Mouse (Mus musculus): Measurements from ENCODE around the gene Cfap77. TPM values are rescaled to one million over a fixed set of nuclear protein-coding genes. Genes with fewer than 3 reads are reported as not detected.
"Not testable (repeated sequence)": the region's sequence is repeated elsewhere in the genome, so short reads cannot be mapped to it uniquely, and the experiment has no call there.

Cfap77 gene
- not detected for total RNA-seq (2021)
- long read RNA-seq, experiment 1, partial matches to known transcripts = 0 of 546 reads
- long read RNA-seq, experiment 1, other reads (novel, unspliced or antisense) = 546 of 546 reads
- long read RNA-seq, experiment 2, partial matches to known transcripts = 0 of 381 reads
- long read RNA-seq, experiment 2, other reads (novel, unspliced or antisense) = 381 of 381 reads

DNA sequence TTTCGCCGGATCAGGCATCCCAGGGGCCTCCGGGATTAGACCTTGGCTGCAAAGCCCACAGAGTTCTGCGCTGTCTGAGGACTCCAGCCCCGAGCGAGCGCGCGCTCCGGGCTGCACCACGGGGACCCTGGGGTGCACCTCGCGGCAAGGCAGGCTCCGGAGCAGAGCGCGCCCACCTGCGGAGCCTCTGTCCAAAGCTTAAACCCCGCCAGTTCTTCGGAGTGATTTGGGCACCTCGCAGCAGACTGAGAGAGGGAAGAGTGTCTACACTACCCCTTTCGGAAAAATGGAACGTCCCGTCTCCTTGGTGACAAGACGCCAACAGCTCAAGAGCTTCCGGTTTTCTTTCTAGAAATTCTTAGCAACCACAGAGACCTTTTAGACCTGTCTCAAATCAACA is at the start of gene Cfap77:
Gene Cfap77 (minus strand): TSS at position 76 of the 400 bp plus-strand sequence.
- intact Hi-C loops (cut with DNase I) = no loop called here
- peak in 1 of 2 experiments; percentile 50 for DNase-seq

DNA sequence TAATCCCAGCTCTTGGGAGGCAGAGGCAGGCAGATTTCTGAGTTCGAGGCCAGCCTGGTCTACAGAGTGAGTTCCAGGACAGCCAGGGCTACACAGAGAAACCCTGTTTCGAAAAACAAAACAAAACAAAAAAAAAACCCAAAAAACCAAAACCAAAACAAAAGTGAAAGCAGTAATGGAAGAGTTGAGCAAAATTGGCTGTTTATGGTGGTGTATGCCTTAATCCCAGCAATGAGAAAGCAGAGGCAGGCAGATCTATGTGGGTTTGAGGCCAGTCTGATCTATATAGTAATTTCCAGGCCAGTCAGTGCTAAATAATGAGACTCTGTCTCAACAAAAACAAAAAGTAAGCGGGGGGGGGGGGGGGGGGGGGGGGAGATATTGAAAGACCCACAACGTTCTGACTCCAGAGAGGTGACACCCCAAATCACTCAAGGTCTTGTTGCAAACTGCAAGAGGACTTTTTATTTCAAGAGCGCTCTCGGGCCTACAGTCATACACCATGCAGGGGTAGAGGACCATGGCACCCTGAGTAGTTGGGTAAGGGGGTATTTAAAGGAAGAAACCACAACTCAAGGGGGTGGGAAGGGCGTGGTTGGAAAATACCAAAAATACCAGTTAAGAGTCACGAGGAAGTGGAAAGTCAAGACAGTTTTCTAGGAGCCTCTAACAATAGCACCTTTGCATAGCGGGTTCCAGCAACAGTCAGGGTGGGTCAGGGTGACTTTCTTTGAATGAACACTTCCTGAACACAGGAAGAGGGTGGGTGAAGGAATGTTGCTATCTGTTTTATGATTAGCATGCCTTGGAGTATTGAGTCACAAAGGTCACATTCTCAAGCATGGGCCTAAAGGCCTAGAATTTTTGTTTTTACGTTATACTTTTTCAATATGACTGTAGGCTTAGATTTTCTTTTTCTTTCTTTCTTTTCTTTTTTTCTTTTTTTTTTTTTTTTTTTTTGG is 47.8 kb upstream of the Cfap77 start:
- intact Hi-C loops (cut with DNase I) = not testable (repeated sequence)

GRCm38 (mm10) chr2:29100822-29101534 is 46.1 kb upstream of the Cfap77 start:
- intact Hi-C loops (cut with DNase I) = no loop called here
- no peak for DNase-seq

More for the DNA sequence above, 47.8 kb upstream of the Cfap77 start:
- not testable (repeated sequence) for DNase-seq

DNA sequence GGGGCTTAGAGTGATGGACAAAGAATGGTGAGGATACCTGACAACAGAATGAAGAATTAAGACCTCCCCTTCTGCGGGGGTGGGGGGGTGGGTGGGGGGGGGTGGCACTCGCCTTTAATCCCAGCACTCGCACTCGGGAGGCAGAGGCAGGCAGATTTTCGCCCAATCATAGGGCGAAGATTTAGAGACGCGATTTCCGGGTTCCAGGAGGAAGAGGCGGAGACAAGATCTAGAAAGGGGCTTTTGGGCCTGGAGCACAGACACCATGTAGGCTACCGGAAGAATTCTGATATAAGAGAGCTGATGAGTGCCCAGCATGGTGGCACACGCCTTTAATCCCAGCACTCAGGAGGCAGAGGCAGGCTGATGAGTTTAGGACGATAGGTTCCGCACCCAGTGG is 44.8 kb upstream of the Cfap77 start:
- intact Hi-C loops (cut with DNase I) = no loop called here
- DNase-seq = no peak

DNA sequence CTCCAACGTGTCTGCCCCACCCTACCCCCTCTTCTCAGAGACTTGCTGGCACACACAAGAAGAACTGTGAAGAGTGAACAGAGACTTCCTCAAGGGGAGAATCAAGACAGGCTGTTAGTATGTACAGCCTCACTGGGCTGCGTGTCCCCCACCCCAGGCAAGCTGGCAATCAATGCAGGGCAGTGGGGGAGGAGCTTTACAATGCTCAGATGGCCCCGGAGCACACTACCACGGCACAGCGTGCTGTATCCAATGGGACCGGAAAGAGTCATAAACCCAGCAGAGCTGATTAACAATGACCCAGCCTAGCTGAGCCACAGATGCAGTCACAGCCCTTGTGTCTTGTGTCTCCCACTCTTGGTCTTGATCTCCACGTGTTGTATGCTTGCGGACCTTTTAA is 43.9 kb upstream of the Cfap77 start:
- intact Hi-C loops (cut with DNase I) = no loop called here
- no peak for DNase-seq

DNA sequence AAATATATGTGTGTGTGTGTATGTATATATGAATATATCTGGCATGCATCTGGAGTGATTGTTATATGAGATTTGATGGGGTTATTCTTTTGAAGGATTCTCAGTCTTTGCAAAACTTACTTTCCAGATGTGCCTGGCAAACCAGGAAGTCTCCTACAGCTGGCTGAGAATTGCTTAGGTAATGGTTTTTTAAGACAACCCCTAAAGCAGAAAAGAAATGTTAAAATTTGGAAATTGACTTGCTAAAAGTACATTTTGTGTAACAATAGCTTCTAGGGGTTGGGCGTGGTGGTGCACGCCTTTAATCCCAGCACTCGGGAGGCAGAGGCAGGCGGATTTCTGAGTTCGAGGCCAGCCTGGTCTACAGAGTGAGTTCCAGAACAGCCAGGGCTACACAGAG is 43.1 kb upstream of the Cfap77 start:
- intact Hi-C loops (cut with DNase I); DNase-seq: not testable (repeated sequence)

DNA sequence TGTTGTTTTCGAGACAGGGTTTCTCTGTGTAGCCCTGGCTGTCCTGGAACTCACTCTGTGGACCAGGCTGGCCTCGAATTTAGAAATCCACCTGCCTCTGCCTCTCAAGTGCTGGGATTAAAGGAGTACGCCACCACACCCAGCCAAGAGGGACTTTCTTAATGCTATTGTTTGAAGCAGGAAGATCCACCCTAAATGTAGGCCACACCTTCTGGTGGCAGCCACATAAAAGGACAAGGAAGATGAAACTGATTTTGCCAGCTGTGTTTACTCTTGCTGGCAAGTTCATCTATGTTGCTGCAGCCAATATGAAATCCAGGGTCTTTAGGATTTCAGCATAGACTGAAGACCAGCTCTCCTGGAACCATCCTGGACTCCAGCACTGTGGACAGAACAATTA is 42.6 kb upstream of the Cfap77 start:
- intact Hi-C loops (cut with DNase I) = no loop called here

GRCm38 (mm10) chr2:29096751-29097150 is 41.9 kb upstream of the Cfap77 start:
- intact Hi-C loops (cut with DNase I) = no loop called here
- DNase-seq = no peak

More for the DNA sequence above, 42.6 kb upstream of the Cfap77 start:
- no peak for DNase-seq

GRCm38 (mm10) chr2:29095674-29096073 is 40.8 kb upstream of the Cfap77 start:
- intact Hi-C loops (cut with DNase I) = no loop called here

GRCm38 (mm10) chr2:29089276-29089675 is 34.4 kb upstream of the Cfap77 start:
- DNase-seq; intact Hi-C loops (cut with DNase I): not testable (repeated sequence)

More at GRCm38 (mm10) chr2:29095674-29096073, 40.8 kb upstream of the Cfap77 start:
- no peak for DNase-seq

- intact Hi-C loops (cut with DNase I) = no loop called here
- DNase-seq = no peak
These were observed 31.2 kb upstream of the Cfap77 start for GRCm38 (mm10) chr2:29086026-29086425.

DNA sequence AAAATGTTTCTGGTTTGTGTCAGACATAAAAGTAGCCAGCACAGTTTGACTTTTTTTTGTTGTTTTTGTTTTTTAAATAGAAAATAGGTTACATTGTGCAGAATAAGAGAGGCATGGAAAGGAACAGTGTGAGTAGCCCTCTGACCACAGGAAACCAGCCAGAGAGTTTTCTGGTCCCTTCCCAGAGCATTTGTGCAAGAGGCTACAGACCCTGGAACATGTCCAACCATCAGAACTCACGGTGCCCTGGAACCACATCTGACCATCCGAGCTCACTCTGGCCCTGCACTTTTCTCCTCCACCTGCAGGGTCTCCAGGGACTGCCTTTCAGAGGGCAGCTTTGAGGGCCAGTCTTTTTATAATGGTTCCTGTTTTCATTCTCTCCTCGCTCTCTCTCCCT is 27.1 kb upstream of the Cfap77 start:
- intact Hi-C loops (cut with DNase I) = no loop called here

DNA sequence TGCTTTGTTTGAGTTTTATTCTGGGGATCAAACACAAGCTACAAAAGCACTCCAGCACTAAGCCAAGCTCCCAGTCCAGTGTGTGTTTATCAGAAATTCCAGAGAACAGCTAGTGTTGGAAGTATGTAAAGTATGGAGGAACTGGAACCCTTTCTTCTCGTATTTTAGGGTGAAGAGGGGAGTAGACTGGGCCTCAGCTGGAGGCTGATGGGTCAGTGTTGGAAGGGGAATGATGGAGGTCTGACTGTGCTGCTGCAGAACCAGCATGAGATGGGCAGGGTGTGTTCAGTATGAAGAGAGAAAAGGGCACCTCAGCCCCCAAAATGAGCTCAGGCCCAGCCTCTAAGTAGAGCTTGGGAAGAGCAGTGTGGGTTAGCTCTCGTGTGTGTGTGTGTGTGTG is 21.4 kb upstream of the Cfap77 start:
- no peak for DNase-seq
- intact Hi-C loops (cut with DNase I) = no loop called here

More for the DNA sequence above, 27.1 kb upstream of the Cfap77 start:
- DNase-seq = no peak

- intact Hi-C loops (cut with DNase I) = no loop called here
- DNase-seq = no peak
These were observed 20.6 kb upstream of the Cfap77 start for GRCm38 (mm10) chr2:29075331-29076070.

DNA sequence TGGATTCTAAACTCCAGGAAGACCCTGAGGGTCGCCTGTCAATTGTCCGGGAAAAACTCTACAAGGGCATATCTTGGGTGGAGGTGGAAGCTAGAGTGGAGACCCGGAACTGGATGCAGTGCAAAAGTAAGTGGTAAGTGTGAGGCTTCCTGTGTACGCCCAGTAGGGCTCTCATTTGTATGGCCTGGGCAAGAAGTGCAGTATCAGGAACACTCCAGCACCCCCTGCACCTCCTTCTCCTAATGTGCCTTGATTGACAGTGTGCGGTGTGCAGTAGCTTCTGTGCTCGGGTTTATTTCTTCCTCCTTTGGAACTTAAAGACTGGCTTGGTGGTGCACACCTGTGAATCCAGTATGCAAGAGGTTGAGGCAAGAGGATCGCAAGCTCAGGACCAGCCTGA is 19.8 kb upstream of the Cfap77 start:
- intact Hi-C loops (cut with DNase I) = no loop called here
- DNase-seq = no peak

- DNase-seq = no peak
- intact Hi-C loops (cut with DNase I) = no loop called here
These were observed 11.5 kb upstream of the Cfap77 start for GRCm38 (mm10) chr2:29066410-29066809.

DNA sequence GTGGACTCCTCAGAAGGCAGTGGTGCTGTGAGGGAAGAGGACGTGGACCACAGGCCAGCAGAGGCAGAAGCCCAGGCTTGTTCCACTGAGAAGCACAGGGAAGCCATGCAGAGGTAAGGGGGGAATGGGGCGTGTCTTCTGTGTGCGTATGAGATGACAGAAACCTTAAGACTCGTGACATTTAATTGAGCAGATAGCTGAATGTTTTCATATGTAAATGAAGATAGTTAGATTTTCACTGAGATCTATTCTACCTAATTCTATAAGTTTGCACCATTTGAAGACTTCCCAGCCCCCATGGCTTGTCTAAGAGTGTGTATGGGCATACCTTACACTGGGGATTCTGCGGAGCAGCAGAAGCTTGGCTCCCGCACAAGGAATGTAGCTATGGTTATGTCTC is 10.9 kb upstream of the Cfap77 start:
- intact Hi-C loops (cut with DNase I) = no loop called here
- no peak for DNase-seq

- DNase-seq = peak; percentile 84
- intact Hi-C loops (cut with DNase I) = no loop called here
These were observed 5.3 kb upstream of the Cfap77 start, which contains the start of gene Ttf1 for GRCm38 (mm10) chr2:29060135-29060597. Ttf1 (plus strand) TSS chr2:29060262.

DNA sequence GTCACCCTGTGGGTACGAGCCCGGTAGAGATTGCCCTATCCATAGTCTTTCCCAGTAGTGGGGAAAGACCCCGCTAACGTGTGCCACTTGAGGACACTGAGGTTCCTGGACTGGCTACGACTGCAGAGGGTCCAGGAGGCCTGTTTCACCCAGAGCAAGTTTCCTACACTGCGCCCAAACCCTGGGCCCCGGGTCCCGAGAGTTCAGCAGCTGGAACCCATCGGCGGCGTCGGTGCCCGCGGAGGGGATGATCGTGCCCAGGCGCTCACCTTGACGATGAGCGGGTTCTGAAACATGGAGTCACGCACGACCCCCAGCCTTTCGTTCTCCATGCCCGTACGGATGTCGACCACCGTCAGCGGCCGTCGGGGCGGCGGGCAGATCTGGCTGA is 326 bp downstream of the Cfap77 start:
- intact Hi-C loops (cut with DNase I) = no loop called here

More for the DNA sequence above, 326 bp downstream of the Cfap77 start:
- no peak for DNase-seq
